Mouse (Mus musculus) embryonic facial prominence, embryonic 12.5 days (tissue): ENCODE measurements around the gene Kif21b. TPM values are rescaled to one million over a fixed set of nuclear protein-coding genes. Genes with fewer than 3 reads are reported as not detected.

ENCODE experiments used
- ATAC-seq: fragments of 200-750 bp; cut with Nextera tagmentation; 2 replicates; pipeline ENCODE4 v1.8.0; 2017; ENCODE audit not compliant: insufficient number of reproducible peaks, insufficient read depth, low FRiP score, low TSS enrichment
- H3K27ac ChIP-seq: fragments of 300-500 bp; sonication (generic); 2 replicates; pipeline ENCODE4 v1.5.1; 2016; ENCODE audit warnings: mild to moderate bottlenecking
- H3K27me3 ChIP-seq: fragments of 300-500 bp; sonication (generic); 2 replicates; pipeline ENCODE4 v1.6.1; 2016; ENCODE audit warnings: mild to moderate bottlenecking, moderate library complexity
- H3K36me3 ChIP-seq: fragments of 300-500 bp; sonication (generic); 2 replicates; pipeline ENCODE4 v1.6.1; 2016; ENCODE audit warnings: mild to moderate bottlenecking
- H3K4me1 ChIP-seq: fragments of 300-500 bp; sonication (generic); 2 replicates; pipeline ENCODE4 v1.6.1; 2016
- H3K4me2 ChIP-seq: fragments of 300-500 bp; sonication (generic); replicated peaks from 2 replicates; pipeline ENCODE4 v1.6.1; 2016; ENCODE audit warnings: mild to moderate bottlenecking, moderate library complexity
- H3K4me3 ChIP-seq: fragments of 300-500 bp; sonication (generic); 2 replicates; pipeline ENCODE4 v1.5.1; 2016; ENCODE audit warnings: mild to moderate bottlenecking
- H3K9ac ChIP-seq: fragments of 300-500 bp; sonication (generic); 2 replicates; pipeline ENCODE4 v1.6.1; 2016; ENCODE audit warnings: mild to moderate bottlenecking, moderate library complexity
- H3K9me3 ChIP-seq: fragments of 300-500 bp; sonication (generic); 2 replicates; pipeline ENCODE4 v1.6.1; 2016; ENCODE audit warnings: mild to moderate bottlenecking, moderate library complexity
- WGBS: fragments of 180-500 bp; shearing (Covaris S2); methylation state at CpG from one replicate; pipeline ENCODE4 v1.1.7; 2016; 5-methylcytosine and 5-hydroxymethylcytosine counted together
- polyA plus RNA-seq: library from polyadenylated mRNA; unstranded; fragments of >200 nt; fragmentation: Nextera tagmentation; extraction: Ambion mirVana; gene quantifications from 2 replicates; pipeline ENCODE4 v1.2.1, GENCODE M21; 2016

The Kif21b gene
- polyA plus RNA-seq, 1 experiment from 2014 or later: 8.6 TPM

DNA sequence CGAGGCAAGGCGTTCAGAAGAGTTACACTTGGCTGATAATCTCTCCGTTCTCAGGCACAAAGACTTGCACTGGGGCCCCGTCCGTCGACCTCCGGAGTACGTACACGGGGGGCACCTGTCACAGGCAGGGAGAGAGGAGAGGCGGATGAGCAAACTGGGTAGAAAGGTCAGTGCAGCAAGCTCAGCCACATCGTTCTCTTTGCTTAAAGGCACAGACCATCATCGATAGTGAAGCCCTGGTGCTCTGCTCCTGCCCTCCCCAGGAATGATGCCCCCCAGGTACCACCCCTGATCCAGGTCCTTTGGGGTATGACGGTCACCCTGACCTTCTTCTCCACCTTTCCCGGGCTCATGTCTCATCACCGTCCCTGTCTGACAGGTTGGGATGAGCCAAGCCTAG, 83.1 kb downstream of the Kif21b start:
- H3K4me2 ChIP-seq: no peak overlapping the region
- H3K9me3 ChIP-seq: no peaks in the 10 kb centered on the region
- no peak overlapping the region for H3K4me3 ChIP-seq
- 86% methylated on average over 15 of the region's 15 CpGs for WGBS
- no peak overlapping the region for H3K9ac ChIP-seq
- peaks cover 52% of the 10 kb centered on the region for H3K36me3 ChIP-seq
- H3K27me3 ChIP-seq: no peaks in the 10 kb centered on the region
- ATAC-seq: no peak
- H3K27ac ChIP-seq: no peak overlapping the region
- no peaks in the 10 kb centered on the region for H3K4me1 ChIP-seq

DNA sequence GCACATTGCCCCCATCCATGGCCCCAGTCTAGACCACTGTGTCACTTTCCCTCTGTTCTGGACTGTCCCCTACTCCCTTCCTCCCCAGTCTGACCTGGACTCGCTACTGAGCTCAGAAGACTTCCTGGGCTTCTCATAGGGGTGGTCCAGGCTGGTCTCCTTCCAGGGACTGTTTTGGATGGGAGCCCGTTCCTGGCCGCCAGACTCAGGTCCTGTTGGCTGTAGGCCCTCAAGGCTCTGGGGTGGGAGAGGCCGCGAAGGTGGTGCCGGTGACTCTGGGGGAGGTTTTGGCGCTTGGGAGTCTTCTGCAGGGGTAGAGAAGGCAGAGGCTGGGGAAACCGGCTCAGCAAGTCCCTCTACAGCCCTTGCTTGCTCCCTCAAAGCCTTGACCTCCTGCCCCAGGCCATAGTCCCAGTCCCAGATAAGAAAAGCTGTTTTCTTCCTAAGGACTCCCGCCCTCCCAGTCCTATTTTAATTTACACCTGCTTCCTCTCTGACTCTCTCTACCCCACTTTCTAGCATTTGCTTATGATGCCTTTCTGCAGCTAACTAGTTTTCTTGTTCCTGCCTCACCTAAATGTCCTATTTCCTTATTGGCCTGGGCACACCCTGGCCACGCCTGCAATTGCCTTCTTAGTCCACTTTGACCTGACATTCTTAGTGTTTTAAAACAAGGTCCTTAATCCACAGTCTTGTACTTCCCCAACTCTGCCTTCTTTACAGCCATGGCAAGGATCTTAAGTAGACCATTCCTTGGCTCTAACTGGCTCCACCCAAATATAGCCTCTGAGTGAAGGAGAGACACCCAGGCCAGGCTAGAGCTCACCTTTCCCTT, 89.1 kb downstream of the Kif21b start:
- no peaks in the 10 kb centered on the region for H3K9me3 ChIP-seq
- no peaks in the 10 kb centered on the region for H3K4me1 ChIP-seq
- H3K4me2 ChIP-seq: no peak overlapping the region
- no peak overlapping the region for H3K27ac ChIP-seq
- no peaks in the 10 kb centered on the region for H3K27me3 ChIP-seq
- H3K4me3 ChIP-seq: no peak overlapping the region
- no peak for ATAC-seq
- WGBS: 83% methylated on average over 10 of the region's 10 CpGs
- no peak overlapping the region for H3K9ac ChIP-seq
- H3K36me3 ChIP-seq: peaks cover 83% of the 10 kb centered on the region

DNA sequence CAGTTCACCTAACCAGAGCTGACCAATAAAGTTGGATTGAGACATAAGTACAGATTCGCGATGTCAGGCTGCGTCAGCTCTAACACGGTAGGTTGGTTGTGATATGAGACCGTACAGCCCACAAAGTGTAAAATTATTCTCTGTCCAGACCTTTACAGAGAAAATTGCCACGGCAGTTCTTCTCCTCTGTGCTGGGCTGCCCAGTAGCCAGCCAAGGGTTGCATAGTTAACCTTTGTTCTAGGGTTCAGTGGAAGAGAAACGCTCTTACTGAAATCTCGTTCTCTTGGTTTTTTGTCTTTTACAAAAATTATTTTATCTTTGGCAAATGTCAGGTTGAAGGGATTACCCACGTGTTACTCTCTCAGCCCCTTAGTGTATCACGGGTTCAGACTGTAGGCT, 91.2 kb downstream of the Kif21b start:
- Histone ChIP-seq H3K9me3 (no peaks in the 10 kb centered on the region), H3K27ac (no peak overlapping the region), H3K4me2 (no peak overlapping the region), H3K27me3 (no peaks in the 10 kb centered on the region), H3K4me1 (no peaks in the 10 kb centered on the region), H3K36me3 (peaks cover 88% of the 10 kb centered on the region), H3K9ac (no peak overlapping the region), H3K4me3 (no peak overlapping the region)
- ATAC-seq: no peak
- 87% methylated on average over 10 of the region's 10 CpGs for WGBS

DNA sequence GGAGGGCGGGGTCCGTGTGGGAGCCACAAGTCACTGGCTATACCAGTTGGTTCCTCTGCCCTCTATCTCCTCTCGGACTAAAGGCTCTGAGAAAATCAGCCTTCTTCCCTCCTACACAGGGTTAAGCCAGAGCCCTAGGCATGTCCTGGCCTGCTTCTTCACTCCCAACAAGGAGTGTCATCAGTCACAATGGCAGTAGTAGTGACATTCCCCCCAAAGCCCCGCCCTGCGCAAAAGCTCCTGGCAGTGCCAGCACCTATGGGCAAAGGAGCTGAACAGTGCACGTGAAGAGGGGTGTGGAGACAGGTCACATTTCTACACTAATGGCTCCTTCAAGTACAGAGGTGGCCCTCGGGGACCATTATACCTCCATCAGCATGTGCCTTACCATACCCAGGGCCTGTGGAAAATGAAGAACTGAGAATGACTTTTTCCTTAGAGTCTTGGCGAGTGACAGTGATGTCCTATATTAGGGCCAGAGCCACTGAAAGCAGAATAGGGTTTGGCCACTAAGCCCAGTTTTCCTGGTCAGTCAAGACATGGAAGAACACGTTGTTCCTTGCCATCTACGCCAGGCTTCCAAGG, 92.7 kb downstream of the Kif21b start:
- no peak overlapping the region for H3K4me2 ChIP-seq
- no peaks in the 10 kb centered on the region for H3K27me3 ChIP-seq
- H3K4me1 ChIP-seq: peaks cover 11% of the 10 kb centered on the region
- H3K9me3 ChIP-seq: no peaks in the 10 kb centered on the region
- peaks cover 79% of the 10 kb centered on the region for H3K36me3 ChIP-seq
- 87% methylated on average over 10 of the region's 10 CpGs for WGBS
- no peak for ATAC-seq
- no peak overlapping the region for H3K27ac ChIP-seq
- no peak overlapping the region for H3K4me3 ChIP-seq
- H3K9ac ChIP-seq: no peak overlapping the region

DNA sequence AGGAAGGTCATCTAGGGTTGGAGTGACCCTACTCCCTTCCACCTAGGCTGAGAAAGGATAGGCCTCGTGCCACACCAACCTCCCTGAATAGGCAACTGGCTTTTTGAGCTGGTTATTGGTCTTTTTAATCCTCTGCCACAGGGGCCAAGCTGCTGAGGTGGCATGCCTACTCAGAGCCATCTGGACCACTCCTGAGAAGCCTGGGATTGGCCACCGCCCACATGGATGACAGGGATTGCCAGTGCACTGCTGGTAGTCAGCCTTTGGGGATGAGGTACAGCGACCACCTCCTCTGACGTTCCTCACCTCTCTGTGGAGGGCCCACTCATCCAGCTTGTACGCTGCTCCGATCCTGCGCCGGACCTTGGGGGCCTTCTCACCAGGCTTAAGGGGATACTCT, 94.7 kb downstream of the Kif21b start:
- Histone ChIP-seq H3K36me3 (peaks cover 60% of the 10 kb centered on the region), H3K4me1 (peaks cover 31% of the 10 kb centered on the region), H3K27ac (no peak overlapping the region), H3K4me2 (no peak overlapping the region), H3K4me3 (no peak overlapping the region), H3K9ac (no peak overlapping the region), H3K9me3 (no peaks in the 10 kb centered on the region), H3K27me3 (no peaks in the 10 kb centered on the region)
- 94% methylated on average over 8 of the region's 8 CpGs for WGBS
- no peak for ATAC-seq

DNA sequence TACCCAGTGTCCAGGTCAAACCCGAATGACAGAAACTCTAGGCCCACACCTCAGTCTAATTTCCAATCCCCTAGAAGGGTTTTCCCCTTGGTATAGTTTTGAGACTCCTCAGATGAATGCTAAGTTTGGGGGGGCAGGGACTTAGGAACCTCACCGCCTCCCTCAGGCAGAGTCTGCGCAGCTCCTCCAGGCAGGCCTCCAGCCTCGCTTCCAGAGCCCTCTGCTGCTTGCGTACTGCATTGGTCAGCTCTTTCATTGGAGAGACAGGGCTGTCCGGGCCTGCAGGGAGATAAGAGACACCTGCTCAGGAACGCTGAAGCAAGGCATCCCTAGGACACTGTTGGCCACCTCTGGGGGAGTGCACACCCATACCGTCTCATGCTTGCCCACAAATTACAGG, 95.4 kb downstream of the Kif21b start:
- Histone ChIP-seq H3K36me3 (peaks cover 52% of the 10 kb centered on the region), H3K4me1 (peaks cover 39% of the 10 kb centered on the region), H3K9me3 (no peaks in the 10 kb centered on the region), H3K27ac (no peak overlapping the region), H3K4me2 (no peak overlapping the region), H3K4me3 (no peak overlapping the region), H3K9ac (no peak overlapping the region), H3K27me3 (no peaks in the 10 kb centered on the region)
- 95% methylated on average over 8 of the region's 8 CpGs for WGBS
- no peak for ATAC-seq

Other genes starting within 250 kb of the Kif21b start
- gene Pkp1, start 212.2 kb upstream of the Kif21b start, polyA plus RNA-seq: 1.7 and 1.9 TPM in 2 replicates
- 0.09 TPM in 1 of 2 replicates, not detected in the other for gene Igfn1, start 125.0 kb upstream of the Kif21b start, polyA plus RNA-seq
- gene Tmem9, start 123.2 kb upstream of the Kif21b start, polyA plus RNA-seq: 172 and 173 TPM in 2 replicates
- gene Ascl5, start 80.6 kb upstream of the Kif21b start, polyA plus RNA-seq: 0.42 TPM in 1 of 2 replicates, not detected in the other
- 1.2 and 1.3 TPM in 2 replicates for gene Cacna1s, start 78.6 kb upstream of the Kif21b start, polyA plus RNA-seq
- gene Mroh3, start 81.4 kb downstream of the Kif21b start, polyA plus RNA-seq: 0.31 TPM in 1 of 2 replicates, not detected in the other
- 24.6 and 25.5 TPM in 2 replicates for gene Inava, start 102.9 kb downstream of the Kif21b start, polyA plus RNA-seq
- gene Gpr25, start 129.5 kb downstream of the Kif21b start, polyA plus RNA-seq: not detected in 2 replicates
- 16.5 and 17.1 TPM in 2 replicates for gene Camsap2, start 214.7 kb downstream of the Kif21b start, polyA plus RNA-seq